Mouse (Mus musculus) hindbrain, embryonic 15.5 days (tissue): Measurements from ENCODE around the gene Lonp1. TPM values are rescaled to one million over a fixed set of nuclear protein-coding genes. Genes with fewer than 3 reads are reported as not detected.

Experiments
- ATAC-seq: fragments of 200-750 bp; cut with Nextera tagmentation; 2 replicates; pipeline ENCODE4 v1.8.0; 2017; ENCODE audit warnings: low read depth, moderate number of reproducible peaks, moderate TSS enrichment; ENCODE audit not compliant: low FRiP score
- H3K27ac ChIP-seq: fragments of 300-500 bp; sonication (generic); replicated peaks from 2 replicates; pipeline ENCODE4 v1.5.1; 2015; ENCODE audit warnings: mild to moderate bottlenecking, inconsistent platforms
- H3K27me3 ChIP-seq: fragments of 300-500 bp; sonication (generic); 2 replicates; pipeline ENCODE4 v1.6.1; 2015; ENCODE audit warnings: control low read depth, inconsistent platforms
- H3K36me3 ChIP-seq: fragments of 300-500 bp; sonication (generic); 2 replicates; pipeline ENCODE4 v1.6.1; 2015; ENCODE audit warnings: control low read depth, inconsistent platforms
- H3K4me1 ChIP-seq: fragments of 300-500 bp; sonication (generic); replicated peaks from 2 replicates; pipeline ENCODE4 v1.6.1; 2015; ENCODE audit warnings: control low read depth, inconsistent platforms
- H3K4me2 ChIP-seq: fragments of 300-500 bp; sonication (generic); 2 replicates; pipeline ENCODE4 v1.6.1; 2015; ENCODE audit warnings: moderate library complexity, mild to moderate bottlenecking, inconsistent platforms
- H3K4me3 ChIP-seq: fragments of 300-500 bp; sonication (generic); 2 replicates; pipeline ENCODE4 v1.5.1; 2015; ENCODE audit warnings: mild to moderate bottlenecking, inconsistent platforms
- H3K9ac ChIP-seq: fragments of 300-500 bp; sonication (generic); 2 replicates; pipeline ENCODE4 v1.6.1; 2015; ENCODE audit warnings: inconsistent platforms
- H3K9me3 ChIP-seq: fragments of 300-500 bp; sonication (generic); 2 replicates; pipeline ENCODE4 v1.6.1; 2016; ENCODE audit warnings: control low read depth, inconsistent platforms
- WGBS: fragments of 180-500 bp; shearing (Covaris S2); methylation state at CpG from one replicate; pipeline ENCODE4 v1.1.7; 2015; 5-methylcytosine and 5-hydroxymethylcytosine counted together
- polyA plus RNA-seq: library from polyadenylated mRNA; unstranded; fragments of >200 nt; fragmentation: Nextera tagmentation; extraction: Ambion mirVana; gene quantifications from 2 replicates; pipeline ENCODE4 v1.2.1, GENCODE M21; 2015

The Lonp1 gene
- polyA plus RNA-seq = 44.2 and 49.2 TPM in 2 replicates

DNA sequence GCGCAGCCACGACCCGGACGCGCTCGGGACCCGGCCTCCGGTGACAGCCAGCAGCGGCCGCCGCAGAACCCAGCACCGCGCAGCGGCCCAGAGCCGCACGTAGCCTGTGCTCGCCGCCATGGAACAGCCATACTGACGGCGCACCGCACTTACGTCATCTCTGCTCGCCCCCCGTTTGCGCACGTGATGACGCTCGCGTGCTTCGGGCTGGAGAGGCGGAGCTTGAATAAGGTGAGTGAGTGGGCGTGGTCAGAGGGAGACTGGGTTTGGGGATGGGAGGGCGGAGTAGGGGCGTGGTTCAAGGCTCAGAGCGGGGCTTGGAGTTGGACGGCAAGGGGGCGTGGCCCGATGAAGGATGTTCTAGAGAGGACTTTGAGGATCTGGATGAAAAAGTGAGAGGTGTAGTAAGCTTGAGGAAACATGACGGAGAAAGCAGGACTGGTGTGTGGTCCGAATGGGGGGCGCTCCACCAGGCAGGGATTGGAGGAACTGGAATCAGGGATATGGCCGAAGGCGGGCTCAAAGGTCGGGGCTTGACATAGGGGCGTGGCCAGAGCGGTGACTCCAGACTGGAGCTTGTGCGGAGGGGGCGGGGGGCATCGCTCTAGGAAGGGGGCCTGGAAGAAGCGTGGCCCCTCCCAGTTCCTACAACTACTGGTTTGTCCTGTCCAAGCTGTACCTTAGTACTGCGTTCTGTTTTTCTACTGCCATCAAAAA, at the start of gene Lonp1:
Gene Lonp1 (minus strand): TSS at position 134 of the 717 bp plus-strand sequence.
- Histone ChIP-seq H3K9ac (peak within 1 kb of the TSS; percentile 78), H3K4me1 (peaks cover 33% of the 10 kb centered on the region), H3K27me3 (no peaks in the 10 kb centered on the region), H3K27ac (peak within 1 kb of the TSS; percentile 84), H3K4me2 (peak within 1 kb of the TSS; percentile 87), H3K4me3 (peak within 1 kb of the TSS; percentile 89), H3K9me3 (no peaks in the 10 kb centered on the region), H3K36me3 (peaks cover 16% of the 10 kb centered on the region)
- ATAC-seq = peak; percentile 93
- under 1% methylated on average over 48 of the region's 51 CpGs for WGBS

DNA sequence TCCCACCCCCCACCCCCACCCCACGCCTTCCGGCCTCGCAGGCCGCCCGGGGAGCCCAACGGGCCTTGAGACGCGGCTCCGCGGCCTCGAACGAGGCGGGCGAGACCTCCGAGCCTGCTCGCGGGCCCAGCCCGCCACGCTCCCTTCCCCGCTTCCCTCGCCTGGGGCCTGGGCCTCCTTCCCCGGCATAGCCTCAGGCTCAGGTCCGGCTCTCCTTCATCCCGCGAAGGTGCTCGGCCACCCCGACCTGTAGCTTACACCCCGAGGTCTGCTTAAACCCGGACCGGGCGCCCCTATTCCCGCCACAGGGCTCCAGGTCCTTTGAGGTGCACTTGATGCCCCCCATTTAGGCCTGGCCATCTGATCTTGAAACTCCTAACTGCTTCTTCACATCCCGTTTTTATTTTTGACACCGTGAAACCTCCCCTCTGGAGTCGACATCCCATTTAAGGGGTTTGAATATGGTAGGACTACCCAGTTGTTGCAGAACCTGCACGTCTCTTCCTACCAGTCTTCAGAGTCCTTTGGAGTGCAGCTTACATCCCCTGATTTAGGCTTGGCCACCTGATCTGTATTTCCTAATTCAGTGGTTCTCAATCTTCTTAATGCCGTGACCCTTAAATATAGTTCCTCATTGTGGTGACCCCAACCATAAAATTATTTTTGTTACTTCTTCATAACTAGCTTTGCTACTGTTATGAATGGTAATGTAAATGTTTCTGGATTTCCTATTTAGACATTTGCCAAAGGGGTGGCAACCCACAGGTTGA, 47.1 kb upstream of the Lonp1 start:
- Histone ChIP-seq H3K4me3 (peak overlapping the region; percentile 96), H3K4me2 (peak overlapping the region; percentile 84), H3K4me1 (peaks cover 41% of the 10 kb centered on the region), H3K9ac (peak overlapping the region; percentile 89), H3K36me3 (peaks cover 8% of the 10 kb centered on the region; the same call in 1 of the 2 replicates), H3K9me3 (no peaks in the 10 kb centered on the region), H3K27me3 (no peaks in the 10 kb centered on the region), H3K27ac (peak overlapping the region; percentile 85)
- no peak; the same call in 1 of the 2 replicates for ATAC-seq
- 2% methylated on average over 37 of the region's 37 CpGs for WGBS

DNA sequence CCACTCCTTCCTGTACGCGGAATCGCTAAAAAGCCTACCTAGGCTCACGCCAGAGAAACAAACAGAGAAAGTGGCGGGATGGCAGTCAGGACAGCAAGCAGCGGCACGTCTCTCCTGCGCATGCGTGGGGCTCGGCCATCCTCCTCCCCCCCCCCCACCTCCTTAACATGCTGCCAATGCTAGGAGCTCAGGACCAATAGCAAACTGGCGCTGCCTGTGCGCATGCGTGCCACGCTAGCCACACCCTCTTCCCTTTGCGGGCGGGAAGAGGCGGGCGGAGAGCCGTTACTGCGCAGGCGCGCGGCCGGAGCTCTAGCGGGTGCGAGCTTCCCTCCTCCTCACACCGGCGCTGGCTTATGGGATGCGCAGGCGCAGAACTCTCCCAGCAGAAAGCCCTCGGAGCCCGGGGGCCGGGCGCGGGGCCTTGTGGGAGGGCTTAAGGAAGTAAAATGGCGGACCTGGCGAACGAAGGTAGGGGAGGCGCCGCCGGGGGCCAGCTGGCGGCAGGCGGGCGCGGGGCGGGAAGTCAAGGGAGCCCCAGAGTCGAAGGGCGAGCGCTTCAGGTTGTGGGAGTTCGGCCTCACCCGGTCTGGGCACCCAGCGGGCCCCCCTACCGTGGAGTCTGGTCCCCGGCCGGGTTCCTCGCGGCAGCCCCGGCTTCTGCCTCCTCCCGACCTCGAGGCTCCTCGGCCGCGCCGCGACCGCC, 46.4 kb upstream of the Lonp1 start, which contains the start of gene Ranbp3:
Gene Ranbp3 (plus strand): TSS at position 354 of the 706 bp plus-strand sequence.
- H3K9ac ChIP-seq = peak within 1 kb of the TSS; percentile 89
- peaks cover 8% of the 10 kb centered on the region; the same call in 1 of the 2 replicates for H3K36me3 ChIP-seq
- H3K9me3 ChIP-seq = no peaks in the 10 kb centered on the region
- H3K4me3 ChIP-seq = peak within 1 kb of the TSS; percentile 96
- under 1% methylated on average over 59 of the region's 66 CpGs for WGBS
- H3K4me1 ChIP-seq = peaks cover 47% of the 10 kb centered on the region
- ATAC-seq = peak; percentile 91
- H3K27me3 ChIP-seq = peaks cover 3% of the 10 kb centered on the region
- peak within 1 kb of the TSS; percentile 84 for H3K4me2 ChIP-seq
- H3K27ac ChIP-seq = peak within 1 kb of the TSS; percentile 90

DNA sequence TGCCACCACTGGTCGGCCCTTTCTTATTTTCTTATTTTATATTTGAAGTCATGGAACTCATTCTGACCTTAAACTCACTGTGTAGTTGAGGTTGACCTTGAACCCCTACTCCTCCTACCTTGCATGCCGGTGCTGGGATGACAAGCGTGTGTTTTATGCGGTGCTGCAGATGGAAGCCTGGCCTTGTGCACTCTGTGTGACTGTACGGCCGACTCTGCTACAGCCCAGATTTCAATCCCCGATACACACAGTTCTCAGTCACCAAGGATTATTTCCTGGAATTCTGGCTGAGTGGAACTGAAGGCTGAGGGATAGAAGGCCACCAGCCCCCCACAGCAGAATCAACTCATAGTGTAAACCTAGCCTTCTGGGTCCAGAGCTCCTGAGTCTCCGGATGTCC, 43.1 kb upstream of the Lonp1 start:
- ATAC-seq = no peak
- 89% methylated on average over 8 of the region's 8 CpGs for WGBS
- H3K9ac ChIP-seq = no peak overlapping the region

DNA sequence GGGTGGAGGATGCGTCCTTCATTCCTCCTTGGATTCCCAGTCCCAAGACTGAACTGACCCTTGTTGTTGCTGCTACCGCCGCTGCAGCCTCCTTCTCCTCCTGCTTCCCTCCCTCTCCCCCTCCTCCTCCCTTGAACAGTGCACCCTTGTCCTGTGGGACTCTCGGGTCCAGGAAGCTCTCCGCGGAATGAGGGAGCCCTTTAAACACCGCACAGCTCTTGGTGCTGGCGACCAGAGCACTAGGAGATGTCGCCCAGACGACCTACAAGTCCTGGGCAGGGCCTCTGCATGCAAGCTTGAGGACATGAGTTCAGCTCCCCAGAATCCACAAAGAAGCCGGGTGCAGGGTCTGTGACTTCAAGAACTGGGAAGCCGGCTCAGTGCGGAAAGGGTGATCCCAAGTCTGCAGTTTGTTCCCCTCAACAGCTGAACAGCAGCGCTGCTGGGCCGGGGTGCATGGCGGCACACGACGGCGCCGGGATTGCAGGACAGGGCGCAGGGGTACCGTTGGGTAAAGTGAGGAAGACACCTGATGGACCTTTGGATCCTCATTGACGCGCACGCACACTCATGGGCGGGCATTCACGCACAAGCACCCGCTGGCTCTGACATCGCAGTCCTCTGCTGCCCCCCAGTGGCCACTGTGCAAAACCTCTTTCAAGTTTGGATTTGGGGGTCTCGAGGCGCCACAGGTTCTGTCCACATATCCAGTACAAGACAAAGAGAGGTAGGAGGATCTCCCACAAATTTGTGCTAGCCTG, 41.9 kb upstream of the Lonp1 start:
- Histone ChIP-seq H3K27me3 (peaks cover 11% of the 10 kb centered on the region), H3K4me1 (peaks cover 10% of the 10 kb centered on the region), H3K4me2 (peak overlapping the region; percentile 94), H3K4me3 (peak overlapping the region; percentile 44), H3K9ac (peak overlapping the region; percentile 43), H3K36me3 (no peaks in the 10 kb centered on the region), H3K27ac (no peak overlapping the region), H3K9me3 (no peaks in the 10 kb centered on the region)
- ATAC-seq = peak; percentile 9; the same call in 1 of the 2 replicates
- WGBS = 8% methylated on average over 31 of the region's 31 CpGs

More for the DNA sequence above, 43.1 kb upstream of the Lonp1 start:
- Histone ChIP-seq H3K9me3 (no peaks in the 10 kb centered on the region), H3K4me3 (no peak overlapping the region), H3K36me3 (no peaks in the 10 kb centered on the region), H3K4me2 (no peak overlapping the region), H3K27ac (no peak overlapping the region), H3K4me1 (peaks cover 19% of the 10 kb centered on the region), H3K27me3 (peaks cover 11% of the 10 kb centered on the region)

DNA sequence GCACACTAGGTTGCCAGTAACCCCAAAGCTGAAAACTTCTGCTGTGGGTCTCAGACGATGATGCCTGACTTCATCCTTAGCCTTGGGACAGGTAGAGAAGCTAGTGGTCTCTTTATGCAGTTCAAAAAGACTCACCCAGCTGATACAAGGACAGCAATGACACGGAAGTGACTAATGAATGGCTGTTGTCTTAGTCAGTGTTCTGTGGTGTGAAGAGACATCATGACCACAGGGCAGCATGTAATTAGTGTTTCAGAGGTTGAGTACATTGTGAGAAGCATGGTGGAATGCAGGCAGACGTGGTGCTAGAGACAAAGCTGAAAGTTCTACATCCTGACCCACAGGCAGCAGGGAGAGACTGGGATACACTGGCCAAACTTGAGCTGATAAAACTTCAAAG, 40.9 kb upstream of the Lonp1 start:
- Histone ChIP-seq H3K4me3 (no peak overlapping the region), H3K27ac (no peak overlapping the region), H3K4me2 (no peak overlapping the region), H3K9me3 (no peaks in the 10 kb centered on the region), H3K9ac (no peak overlapping the region), H3K4me1 (peaks cover 9% of the 10 kb centered on the region), H3K36me3 (no peaks in the 10 kb centered on the region), H3K27me3 (peaks cover 11% of the 10 kb centered on the region)
- WGBS = 69% methylated on average over 3 of the region's 3 CpGs
- no peak for ATAC-seq

DNA sequence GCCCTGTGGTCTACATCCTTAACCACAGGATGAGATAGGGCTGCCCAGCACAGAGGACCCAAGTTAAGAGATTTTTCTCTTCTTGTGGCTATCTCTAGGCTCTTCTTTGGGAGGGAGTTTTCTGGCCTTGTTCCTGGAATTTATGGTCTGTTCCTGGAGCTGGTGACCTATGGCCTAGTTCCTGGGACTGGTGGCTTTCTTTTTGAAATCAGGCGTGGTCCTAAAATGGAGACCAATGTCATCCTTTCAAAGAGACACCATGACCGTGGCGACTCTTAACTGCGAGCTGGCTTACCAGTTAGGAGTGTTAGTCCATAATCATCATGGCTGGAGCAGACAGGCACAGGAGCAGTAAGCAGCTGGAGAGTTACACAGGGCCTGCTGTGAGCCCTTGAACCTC, 39.7 kb upstream of the Lonp1 start:
- no peak for ATAC-seq
- Histone ChIP-seq H3K4me3 (no peak overlapping the region), H3K36me3 (no peaks in the 10 kb centered on the region), H3K4me2 (no peak overlapping the region), H3K27me3 (peaks cover 11% of the 10 kb centered on the region), H3K9me3 (no peaks in the 10 kb centered on the region), H3K9ac (no peak overlapping the region), H3K27ac (no peak overlapping the region), H3K4me1 (peaks cover 5% of the 10 kb centered on the region)
- WGBS = 90% methylated on average over 4 of the region's 4 CpGs

DNA sequence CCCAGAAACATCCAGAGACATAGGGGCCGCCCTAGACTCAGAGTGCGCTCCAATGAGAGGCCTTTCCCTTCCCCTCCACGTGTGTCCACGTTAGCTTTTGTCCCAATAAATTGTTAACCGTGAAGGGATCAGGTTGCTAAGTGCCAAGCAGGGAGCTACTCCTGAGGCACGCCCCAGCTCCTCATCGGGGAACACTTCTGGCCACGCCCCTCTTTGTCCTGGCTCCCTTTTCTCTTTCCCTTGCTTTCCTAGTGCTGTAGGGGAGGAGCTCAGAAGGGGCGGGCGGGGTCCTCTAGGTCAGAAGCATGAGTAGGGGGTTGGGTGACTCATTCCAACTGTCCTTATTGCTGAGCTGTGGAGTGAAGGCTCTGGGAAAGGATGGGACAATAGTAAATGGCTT, 37.6 kb upstream of the Lonp1 start:
- H3K9me3 ChIP-seq = no peaks in the 10 kb centered on the region
- H3K4me1 ChIP-seq = peaks cover 5% of the 10 kb centered on the region
- no peaks in the 10 kb centered on the region for H3K36me3 ChIP-seq
- no peak overlapping the region for H3K4me2 ChIP-seq
- no peak overlapping the region for H3K4me3 ChIP-seq
- no peak for ATAC-seq
- no peak overlapping the region for H3K27ac ChIP-seq
- H3K27me3 ChIP-seq = peaks cover 11% of the 10 kb centered on the region
- H3K9ac ChIP-seq = no peak overlapping the region
- 4% methylated on average over 10 of the region's 10 CpGs for WGBS

DNA sequence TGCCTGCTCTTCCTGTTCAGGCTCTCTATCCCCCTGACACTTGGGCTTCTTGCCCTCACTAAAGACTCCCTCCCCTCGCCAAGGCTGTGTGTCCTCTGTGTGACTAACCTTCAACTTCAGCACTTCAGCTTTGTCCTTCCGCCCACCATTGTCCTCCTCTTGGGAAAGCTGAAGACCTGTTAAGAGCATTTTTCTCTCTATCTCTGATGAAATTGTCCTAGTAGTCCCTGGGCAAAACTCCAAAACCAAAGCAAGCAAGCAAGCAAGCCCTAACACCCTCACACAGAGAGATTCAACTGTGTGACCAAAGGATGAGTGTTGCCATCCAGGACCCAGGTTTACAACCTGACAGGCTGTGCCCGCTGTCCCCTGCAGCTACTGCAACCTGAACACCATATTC, 37.0 kb upstream of the Lonp1 start:
- Histone ChIP-seq H3K36me3 (no peaks in the 10 kb centered on the region), H3K4me1 (peaks cover 5% of the 10 kb centered on the region), H3K27ac (no peak overlapping the region), H3K4me3 (no peak overlapping the region), H3K4me2 (no peak overlapping the region), H3K9me3 (no peaks in the 10 kb centered on the region), H3K27me3 (peaks cover 11% of the 10 kb centered on the region), H3K9ac (no peak overlapping the region)
- 49% methylated on average over 3 of the region's 3 CpGs for WGBS
- ATAC-seq = no peak

DNA sequence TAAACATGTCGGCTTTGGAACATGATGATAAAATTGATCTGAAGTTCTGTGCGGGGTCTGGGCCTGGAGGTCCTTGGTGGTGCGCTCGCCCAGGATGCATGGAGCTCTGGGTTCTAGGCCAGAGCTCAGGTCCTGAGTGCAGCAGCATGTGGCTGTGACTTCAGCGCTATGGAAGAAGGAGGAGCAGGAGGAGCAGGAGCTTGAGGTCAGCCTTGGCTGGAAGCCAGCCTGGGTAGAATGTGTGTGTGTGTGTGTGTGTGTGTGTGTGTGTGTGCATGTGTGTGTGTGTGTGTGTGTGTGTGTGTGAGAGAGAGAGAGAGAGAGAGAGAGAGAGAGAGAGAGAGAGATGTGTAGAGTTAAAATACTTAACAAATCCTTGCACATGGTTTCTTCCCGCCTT, 29.5 kb upstream of the Lonp1 start:
- Histone ChIP-seq H3K27ac (no peak overlapping the region), H3K4me3 (no peak overlapping the region), H3K9me3 (no peaks in the 10 kb centered on the region), H3K4me2 (no peak overlapping the region), H3K4me1 (no peaks in the 10 kb centered on the region), H3K27me3 (no peaks in the 10 kb centered on the region), H3K36me3 (no peaks in the 10 kb centered on the region), H3K9ac (no peak overlapping the region)
- 83% methylated on average over 6 of the region's 6 CpGs for WGBS
- no peak for ATAC-seq

DNA sequence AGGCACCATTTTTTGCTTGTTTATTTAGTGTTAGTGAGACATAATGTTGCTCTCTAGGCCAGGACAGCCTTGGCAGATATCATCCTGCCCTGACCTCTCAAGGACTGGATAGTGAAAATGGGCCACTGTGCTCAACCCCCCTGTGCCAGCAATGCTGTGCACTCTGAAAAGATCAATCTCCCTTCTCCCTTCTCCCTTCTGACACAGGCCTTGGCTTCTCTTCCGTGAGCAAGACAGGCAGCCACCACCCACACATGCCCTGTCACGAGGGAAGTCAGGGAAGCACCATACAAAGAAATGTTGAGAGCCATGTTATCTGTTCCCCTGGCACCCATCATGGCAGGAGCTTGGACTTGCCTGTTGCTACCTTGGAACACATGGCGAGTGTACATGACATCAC, 28.6 kb upstream of the Lonp1 start:
- WGBS = 73% methylated on average over 3 of the region's 3 CpGs
- H3K9ac ChIP-seq = no peak overlapping the region
- H3K4me2 ChIP-seq = no peak overlapping the region
- H3K9me3 ChIP-seq = no peaks in the 10 kb centered on the region
- H3K4me3 ChIP-seq = no peak overlapping the region
- ATAC-seq = no peak
- H3K36me3 ChIP-seq = no peaks in the 10 kb centered on the region
- no peaks in the 10 kb centered on the region for H3K4me1 ChIP-seq
- H3K27ac ChIP-seq = no peak overlapping the region
- H3K27me3 ChIP-seq = no peaks in the 10 kb centered on the region
